Mouse (Mus musculus) CH12F3 (cell line): Measurements from ENCODE around the gene Adora3.
"Not testable (repeated sequence)": the region's sequence is repeated elsewhere in the genome, so short reads cannot be mapped to it uniquely, and the experiment has no call there.

Experiments used
- in situ Hi-C: fragments of 300-500 bp; cut with MboI; formaldehyde crosslinking; loops from 2 replicates; pipeline ENCODE4 v1.14.3; 2020; ENCODE audit warnings: low sequenced_read_pairs

The Adora3 gene

DNA sequence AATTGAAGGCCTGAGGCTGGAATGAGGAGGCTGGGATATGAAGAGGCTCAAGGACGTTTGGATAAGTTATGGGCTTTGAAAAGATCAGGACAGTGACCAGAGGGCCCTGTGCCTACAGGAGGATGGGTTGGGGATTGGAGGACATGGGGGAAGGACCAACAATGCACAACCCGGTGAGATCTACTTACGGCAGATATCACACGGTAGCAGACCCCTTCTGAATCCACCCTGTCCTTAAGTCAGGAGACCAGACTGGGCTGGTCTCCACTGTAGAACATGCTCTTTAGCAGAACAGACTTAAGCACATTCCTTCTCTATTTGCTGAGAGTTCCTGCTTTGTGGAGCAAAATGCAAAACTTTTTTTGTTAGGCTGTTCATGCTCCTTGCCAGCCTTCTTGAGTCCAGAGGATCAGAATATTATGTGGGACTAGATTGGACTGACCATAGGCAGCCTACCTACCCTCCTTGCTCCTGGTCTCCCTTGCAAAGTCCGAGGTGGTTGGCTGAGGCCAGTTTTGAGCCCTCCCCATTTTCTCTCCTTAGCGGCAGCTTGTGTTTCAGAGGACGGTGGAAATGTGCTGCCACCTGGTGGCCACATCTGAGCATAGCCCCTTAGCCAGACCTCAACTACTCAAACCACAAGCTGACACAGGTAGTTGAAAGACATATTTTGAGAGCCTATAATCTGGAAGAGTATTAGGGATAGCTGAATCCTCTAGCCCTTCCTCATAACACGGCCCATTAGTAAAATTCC lies 28.9 kb downstream of the Adora3 start:
- in situ Hi-C loops, result loop anchor here (5.0 to 10.0 kb wide), 2 partner anchors 105 to 212 kb away; partner anchors contain the start of gene Ddx20

DNA sequence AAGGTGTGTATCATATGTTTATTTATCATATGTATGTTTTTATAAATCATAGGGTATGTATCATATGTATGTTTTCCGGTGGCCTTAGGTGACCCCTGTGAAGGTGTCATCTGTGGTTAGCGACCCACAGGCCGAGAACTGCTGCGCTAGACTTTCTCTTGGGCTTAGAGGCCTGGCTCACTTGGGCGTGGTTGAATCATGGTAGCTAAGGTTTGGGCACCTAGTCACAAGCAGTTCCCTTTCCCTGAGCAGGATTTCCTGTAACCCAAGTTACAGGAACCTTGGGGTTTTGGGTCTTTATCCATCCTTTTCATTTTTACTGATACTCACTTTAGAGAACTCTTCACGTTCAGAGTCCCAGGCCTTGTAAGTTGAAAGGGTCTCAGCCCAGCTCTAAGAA lies 29.6 kb downstream of the Adora3 start:
- in situ Hi-C loops, result no loop called here

DNA sequence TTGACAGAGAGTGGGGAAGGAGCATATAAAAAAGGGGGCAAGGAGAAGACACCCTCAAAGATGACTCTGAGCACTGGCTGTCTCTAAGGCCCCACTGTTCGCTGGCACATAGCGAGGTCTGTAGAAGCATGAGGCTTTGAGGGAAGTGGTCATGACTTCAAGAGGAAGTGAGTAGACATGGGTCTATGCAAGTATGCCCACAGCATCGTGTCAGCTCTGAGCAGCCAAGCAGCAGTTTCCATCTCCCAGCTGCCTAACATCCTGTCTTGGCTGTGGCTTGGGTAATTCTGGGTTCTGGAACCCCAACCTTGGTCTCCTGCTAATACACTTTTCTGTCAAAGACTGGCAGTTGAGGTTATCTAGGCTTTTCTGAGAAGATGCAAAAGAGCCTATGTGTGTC lies 30.1 kb downstream of the Adora3 start:
- in situ Hi-C loops, result no loop called here

DNA sequence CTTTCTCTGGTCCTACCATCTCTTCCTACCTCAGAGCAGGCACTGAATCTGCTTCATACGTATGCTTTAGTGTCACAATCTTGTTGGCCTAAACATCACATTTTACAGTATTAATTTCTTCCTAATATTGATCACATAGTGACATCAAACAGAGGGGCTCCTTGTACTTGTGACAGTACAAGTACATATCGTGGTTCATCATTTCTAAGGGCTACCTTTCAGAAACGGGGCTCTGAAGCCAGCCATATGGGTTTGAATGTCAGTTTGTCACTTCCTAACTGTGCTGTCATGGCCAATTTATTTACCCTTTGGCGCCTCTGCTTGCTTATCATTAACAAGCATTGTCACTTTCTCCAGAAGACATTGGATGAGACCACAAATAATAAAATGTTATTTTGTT lies 30.8 kb downstream of the Adora3 start:
- in situ Hi-C loops, result no loop called here

DNA sequence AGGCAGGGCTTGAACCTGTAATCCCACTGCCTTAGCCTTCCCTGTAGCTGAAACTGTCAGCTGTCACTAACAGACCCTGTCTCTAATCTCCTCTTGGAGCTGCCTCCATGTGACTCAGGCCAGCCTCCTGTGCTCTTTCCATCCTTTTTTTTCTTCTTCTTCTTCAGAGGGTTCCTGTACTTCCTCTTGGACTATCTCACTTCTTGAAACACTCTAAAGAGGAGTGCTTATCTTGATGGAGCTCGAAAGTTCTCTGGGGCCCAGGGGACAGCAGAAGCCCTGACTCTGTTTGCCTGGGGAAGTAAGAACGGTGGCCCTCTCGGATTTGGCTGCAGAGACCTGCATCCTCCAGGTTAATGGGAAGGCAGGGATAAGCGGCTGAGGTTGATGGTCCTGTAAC lies 33.6 kb downstream of the Adora3 start:
- in situ Hi-C loops, result no loop called here

DNA sequence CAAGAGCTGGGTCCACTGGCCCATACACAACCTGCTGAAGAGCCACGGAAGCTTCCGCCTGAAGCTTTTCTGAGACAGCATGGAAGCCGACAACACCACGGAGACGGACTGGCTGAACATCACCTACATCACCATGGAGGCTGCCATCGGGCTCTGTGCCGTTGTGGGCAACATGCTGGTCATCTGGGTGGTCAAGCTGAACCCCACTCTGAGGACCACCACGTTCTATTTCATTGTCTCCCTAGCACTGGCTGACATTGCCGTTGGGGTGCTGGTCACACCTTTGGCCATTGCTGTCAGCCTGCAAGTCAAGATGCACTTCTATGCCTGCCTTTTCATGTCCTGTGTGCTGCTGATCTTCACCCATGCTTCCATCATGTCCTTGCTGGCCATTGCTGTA lies 34.1 kb downstream of the Adora3 start:
- in situ Hi-C loops, result no loop called here

DNA sequence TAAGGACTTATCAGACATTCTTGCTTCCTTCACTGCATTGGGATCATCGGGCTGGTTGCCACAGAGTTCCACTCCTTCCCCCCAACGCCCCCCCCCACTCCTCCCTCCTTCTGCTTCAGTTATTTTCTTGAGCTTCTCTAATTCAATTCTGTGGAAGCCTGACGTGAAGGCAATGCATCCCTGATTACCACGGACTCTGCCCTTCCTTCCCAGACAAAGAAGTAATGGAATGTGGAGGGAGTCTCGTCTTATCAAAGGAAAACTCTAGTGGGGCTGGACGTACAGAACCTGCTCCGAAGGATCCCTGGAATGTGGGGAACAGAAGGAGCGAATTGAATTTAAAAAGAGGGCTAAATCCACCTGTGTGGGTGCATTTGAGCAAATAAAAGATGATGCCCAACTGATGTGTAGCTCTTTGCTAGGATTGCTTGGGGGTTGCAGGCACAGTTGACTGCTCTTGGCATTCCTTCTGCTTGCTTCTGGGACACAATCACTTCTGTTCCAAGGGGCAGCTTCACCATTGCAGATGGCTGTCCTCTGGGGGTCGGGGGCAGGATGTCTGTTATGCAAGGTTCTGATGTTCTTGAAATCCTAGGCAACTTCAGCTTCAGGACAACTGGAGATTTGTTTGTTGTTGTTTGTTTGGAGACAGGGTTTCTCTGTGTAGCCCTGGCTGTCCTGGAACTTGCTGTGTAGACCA lies 37.4 kb downstream of the Adora3 start:
- in situ Hi-C loops, result no loop called here

DNA sequence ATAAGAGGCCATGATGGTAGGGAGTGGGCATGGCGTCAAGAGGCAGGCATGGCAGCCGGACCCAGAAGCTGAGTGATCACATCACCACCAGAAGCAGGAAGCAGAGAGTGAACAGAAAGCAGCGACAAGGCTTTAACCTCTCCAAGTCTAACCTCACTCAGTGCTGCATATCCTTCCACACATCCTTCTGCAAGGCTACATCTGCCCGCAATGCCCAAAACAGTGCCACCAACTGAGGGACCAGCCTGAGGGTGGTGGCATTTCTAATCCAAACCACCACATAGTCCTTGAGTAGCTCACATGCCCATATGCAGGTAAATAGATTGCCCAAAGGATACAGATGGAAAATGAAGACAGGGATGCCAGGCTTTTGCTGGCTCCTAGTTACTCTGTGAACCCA lies 38.3 kb downstream of the Adora3 start:
- in situ Hi-C loops, result no loop called here

DNA sequence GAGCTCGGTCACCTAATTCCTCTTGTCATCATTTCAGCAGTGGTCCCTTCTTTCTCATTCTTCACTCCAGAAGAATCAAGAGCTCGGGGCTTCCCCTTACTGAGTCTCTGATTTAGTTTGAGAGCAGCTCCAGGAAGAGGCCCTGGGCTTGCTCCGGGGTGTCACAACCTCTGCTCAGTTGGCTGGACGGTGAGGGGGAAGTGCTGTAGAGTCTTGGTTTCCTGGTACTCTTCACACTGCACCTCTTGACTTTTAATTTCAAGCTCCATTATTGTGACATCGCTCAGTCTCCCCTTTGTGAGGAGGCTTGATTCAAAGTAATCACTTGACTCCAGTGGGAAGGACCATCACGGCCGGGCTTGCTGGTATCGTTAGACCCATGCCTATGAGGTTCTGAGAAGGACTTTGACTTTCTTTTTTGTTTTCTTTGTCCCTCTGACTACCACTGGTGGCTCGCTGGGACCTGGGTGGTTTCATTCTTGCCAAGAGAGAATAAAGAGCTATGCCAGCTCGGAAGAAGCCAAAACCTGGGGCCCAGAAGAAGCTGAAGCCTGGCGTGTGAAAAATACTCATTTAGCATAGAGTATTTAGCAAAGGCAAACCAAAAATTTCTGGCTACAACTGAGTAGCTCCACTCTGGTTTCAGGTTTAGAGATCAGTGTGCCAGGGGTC lies 40.0 kb downstream of the Adora3 start:
- in situ Hi-C loops, result no loop called here

DNA sequence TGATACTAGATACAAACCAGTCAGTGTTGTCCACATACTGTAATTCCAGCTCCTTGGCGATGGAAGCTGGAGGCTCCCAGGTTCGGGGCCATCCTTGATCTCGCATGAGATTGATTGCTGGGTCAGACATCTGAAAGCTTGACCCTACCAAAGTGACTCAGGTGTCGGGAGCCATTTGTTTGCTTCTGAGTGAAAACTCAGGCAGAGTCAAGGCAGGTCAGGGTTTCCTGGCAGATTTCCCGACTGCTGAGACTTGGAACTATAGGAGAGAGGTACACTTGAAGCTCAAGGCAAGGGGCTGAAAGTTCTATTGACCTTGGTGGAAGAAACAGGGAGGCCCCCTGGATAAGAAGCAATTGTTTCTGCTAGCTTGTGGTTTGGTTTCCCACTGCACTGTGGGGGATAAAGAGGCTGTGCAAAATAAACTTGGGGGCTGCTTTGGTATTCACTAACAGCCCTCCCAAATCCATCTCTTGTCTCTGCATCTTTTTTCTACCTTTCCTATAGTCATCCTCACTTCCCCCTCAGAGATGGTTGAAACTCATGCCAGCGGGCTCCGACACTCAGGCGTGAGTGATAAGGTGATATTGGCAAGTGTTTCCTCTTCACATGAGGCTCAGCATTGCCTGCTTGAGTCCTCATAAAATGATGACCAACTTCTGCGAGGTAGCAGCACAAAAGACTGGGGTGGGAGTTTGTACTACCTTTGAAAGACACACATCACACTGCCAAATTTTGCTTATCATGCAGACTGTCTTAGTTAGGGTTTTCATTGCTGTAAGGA lies 41.6 kb downstream of the Adora3 start:
- in situ Hi-C loops, result no loop called here

DNA sequence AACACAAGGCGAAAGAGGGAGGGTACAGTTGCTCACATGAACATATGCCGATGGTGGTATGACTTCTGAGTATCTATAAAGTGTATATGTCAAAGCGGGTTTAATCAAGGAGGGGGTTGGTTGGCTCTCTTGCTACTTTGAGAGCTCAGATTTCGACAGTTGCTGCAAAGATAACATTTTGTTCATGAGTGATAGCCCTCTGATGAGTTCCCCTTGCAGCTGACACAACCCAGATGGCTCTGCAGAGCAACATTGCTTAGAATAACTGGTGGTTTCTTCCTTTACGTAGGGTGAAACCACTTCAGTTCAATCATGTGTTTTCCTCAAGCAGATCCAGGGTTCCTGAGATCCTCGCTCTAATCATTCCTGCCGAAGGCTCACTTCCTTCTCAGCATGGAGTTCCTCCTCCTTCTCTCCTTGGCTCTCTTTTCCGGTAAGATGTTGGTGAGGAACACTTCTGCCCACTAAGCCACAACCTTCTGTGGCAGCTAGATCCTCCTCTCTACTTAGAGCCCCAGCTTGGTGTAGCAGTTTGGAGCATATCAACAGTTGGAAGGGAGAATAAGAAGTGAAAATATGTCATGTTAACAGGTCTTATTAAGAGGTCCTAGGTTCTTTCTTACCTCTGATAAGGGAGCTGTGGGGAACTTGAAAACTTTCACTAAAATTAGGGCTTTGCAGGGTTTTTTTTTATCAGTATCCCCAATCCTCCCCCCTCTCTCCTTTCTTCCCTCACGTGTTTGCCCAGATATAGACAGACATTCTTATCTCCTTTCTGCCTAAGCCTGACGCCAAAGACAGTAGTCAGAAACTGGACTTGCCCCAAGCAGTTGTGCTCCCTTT lies 43.4 kb downstream of the Adora3 start:
- in situ Hi-C loops, result no loop called here

DNA sequence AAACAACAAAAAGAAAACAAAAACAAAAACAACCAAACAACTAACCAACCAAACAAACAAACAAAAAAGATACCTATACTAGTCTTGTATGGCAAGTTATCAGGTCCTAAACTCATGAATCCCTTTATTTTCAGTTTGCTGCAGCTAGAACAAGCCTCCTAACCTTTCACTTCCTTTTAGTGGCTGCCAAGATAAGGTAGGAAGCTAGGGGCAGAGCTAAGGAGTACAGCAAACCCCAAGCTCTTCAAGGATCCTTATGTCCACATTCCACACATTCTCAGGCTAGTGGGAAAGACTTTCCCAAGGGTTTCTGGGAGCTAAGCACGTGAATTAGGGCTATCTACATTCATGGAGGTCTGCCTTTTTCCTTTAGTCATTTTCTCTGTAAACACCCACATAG lies 44.6 kb downstream of the Adora3 start:
- in situ Hi-C loops, result no loop called here

DNA sequence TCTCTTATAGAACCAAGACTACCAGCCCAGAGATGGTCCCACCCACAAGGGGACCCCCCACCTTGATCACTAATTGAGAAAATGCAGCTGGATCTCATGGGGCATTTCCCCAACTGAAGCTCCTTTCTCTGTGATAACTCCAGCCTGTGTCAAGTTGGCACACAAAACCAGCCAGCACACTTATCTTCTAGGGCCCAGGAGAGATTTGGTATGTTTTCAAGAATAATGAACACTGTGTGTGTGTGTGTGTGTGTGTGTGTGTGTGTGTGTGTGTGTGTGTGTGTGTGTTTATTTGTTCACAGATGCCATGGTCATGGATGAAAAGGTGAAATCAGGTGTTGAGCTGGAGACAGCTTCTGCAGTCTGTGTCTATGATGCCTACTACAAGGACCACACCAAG lies 45.8 kb downstream of the Adora3 start:
- in situ Hi-C loops, result not testable (repeated sequence)

DNA sequence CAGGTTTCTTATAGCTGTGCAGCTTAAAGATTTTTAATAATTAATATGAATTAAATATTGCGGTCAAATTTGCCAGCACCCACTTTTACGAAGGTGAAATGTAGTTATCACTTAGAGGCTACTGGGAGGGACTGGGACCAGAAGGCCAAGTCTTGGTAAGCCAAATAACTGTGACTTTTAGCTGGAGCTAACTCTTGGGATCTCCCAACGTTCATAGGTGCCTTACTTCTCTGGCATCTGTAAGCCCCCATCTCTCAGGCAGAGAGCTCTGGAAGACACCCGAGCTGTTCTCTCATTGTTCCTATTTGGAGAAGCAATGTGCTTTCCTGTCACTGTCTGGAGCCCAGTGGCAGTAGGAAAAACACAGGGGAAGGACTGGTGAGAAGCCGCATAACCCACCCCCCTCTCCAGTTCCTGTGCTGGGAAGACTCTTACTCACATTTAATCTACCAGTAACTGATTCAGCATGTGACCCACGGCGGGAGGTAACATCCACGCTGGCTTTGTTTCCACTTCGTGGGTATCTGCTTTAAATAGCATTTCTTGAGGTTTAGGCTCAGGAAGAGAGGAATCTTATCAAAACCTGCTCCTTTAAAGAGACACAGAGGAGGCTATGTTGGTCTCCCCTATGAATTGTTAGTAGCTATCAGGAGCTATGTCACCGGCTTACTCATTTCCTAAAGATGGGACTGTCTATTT lies 47.1 kb downstream of the Adora3 start:
- in situ Hi-C loops, result no loop called here

DNA sequence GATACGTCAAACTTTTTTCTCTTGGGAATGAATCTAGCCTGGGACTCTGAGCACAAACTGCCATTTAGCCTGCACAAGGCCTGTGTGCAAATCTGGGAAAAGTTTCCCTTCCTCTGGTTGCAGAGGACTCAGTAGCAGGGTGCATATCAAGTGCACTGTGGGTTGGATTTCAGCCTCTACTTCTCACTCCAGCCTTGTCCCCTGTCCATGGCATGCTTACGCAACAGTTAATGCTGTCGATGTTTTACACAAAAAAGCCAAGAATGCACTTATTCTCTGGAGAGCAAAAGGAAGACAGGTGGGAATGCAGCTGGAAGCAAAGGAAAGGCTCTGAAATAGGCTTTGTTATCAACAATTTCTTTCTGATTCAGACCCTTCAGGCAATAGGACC lies 47.7 kb downstream of the Adora3 start:
- in situ Hi-C loops, result no loop called here

DNA sequence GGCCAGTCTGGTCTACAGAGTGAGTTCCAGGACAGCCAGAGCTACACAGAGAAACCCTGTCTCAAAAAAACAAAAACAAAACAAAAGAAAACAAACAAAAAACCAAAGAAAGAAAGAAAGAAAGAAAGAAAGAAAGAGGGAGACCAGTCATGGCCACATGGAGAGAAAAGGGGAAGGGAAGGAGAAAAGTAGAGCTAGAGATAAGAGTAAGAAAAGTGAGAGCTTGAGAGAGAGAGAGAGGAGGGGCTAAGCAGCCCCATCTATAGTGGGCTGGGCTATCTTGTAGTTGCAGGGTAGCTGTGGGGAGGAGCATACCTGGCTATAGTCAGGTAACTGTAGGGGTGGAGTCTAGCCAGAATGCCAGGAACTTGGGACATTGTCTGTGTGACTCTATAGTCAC lies 50.1 kb downstream of the Adora3 start:
- in situ Hi-C loops, result not testable (repeated sequence)

DNA sequence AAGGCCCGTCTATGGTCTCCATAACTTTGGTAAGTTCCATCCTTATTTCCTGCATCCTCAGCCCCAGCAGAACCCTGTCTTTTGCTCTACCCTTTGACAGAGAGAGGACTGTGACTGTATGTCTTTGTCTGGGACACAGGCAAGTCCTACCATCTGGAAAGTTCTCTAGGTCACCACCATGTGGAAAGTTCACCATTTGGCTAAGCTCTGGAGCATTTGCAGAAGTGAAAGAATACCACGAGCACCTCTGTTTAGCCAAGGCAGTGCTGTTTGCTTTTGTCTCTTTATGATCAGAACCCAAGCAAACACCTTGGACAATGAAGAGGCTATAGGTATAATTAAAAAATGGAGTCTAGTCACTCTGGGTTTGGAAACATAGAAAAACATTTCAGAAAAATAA lies 51.3 kb downstream of the Adora3 start:
- in situ Hi-C loops, result no loop called here

DNA sequence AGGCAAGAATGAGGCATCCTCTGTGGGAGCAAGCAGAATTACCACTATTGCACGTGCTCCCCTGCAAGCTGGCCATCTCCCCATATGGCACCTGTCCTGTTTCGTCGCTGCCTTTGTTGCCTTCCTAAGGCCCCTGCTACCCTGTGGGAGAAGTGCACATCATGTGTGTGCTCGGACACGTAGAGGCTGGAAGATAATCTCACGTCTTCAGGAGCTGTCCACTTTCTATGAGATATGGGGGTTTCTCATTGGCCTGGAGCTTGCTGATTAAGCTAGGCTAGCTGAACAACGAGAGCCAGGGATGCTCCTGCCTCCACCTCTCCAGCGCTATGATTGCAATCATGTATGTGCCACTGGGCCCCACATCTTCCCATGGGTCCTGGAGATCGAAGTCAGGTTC lies 54.0 kb downstream of the Adora3 start:
- in situ Hi-C loops, result no loop called here

DNA sequence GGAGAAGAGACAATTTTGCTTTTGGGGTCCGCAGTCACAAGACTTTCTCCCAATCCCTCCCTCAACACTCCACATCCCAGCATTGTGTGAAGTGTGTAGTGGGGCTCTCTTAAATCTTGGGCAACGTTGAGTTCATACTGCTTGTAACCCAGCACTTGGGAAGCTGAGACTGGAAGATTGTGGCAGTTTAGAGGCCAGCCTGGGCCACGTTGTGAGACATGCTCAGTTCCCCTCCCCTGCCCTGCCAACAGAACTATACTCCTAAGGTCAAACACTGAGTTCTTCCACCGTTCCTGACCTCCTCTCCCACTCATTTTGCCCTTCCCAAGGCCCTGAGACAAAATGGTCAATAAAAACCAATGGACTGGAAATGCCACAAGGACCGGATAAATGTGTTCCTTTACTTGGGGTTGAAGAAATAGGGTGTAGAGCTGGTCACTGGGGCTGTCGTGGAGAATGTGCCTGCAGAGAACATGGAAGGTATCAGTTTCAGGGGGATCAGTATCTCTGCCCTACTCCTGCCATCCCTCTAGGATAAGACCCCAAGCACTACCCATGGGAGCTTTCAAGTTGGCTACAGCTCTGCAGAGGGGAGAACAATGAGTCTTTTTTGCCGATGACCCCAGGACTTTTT lies 57.0 kb downstream of the Adora3 start:
- in situ Hi-C loops, result no loop called here
